ENCODE assay signal across 30 mouse cellular contexts in genomic region chr16:66851047-66851446, GRCm38 (mm10).
DNase-seq lines count a peak whose midpoint lies in the region; ATAC-seq and TF ChIP-seq lines count a peak whose summit lies in the region.
"Had no signal": no experiment of that assay in that cellular context is flagged by ENCODE, and none has a peak within 500 bp of the region (broad histone marks: within the 10 kb centered on the region; RNA-seq: fewer than 3 reads in every experiment).

No protein-coding gene starts in this region.

- ATAC-seq in hindbrain, embryonic 14.5 days (ENCODE audit: low FRiP score), result peak; percentile 14; the same call in 1 of the 2 replicates
- no peak for ATAC-seq in hindbrain, embryonic 16.5 days
- ATAC-seq: activated CD4-positive, CD25-positive, alpha-beta regulatory T cell, adult 4 months; forebrain, postnatal 0 days; midbrain, embryonic 16.5 days had no signal

- no peak for TF ChIP-seq POLR2A in brain, embryonic 14.5 days (IDR thresholded peaks at IDR 0.05; ENCODE audit: borderline replicate concordance, extremely low read depth, insufficient read depth, insufficient read length, poor library complexity, severe bottlenecking)

- H3K4me3 ChIP-seq in hindbrain, embryonic 14.5 days (replicated peaks; ENCODE audit: low read length), result no peak overlapping the region
- H3K4me3 ChIP-seq in hindbrain, embryonic 16.5 days (ENCODE audit: low read length), result no peak overlapping the region
- H3K4me3 ChIP-seq: embryonic facial prominence, embryonic 13.5 days; erythroblast, embryonic 14.5 days; myocyte had no signal

- H3K9me3 ChIP-seq in hindbrain, embryonic 14.5 days (ENCODE audit: control insufficient read depth, low read length), result no peaks in the 10 kb centered on the region
- no peaks in the 10 kb centered on the region for H3K9me3 ChIP-seq in hindbrain, embryonic 16.5 days (ENCODE audit: control insufficient read depth, low read length)
- H3K9me3 ChIP-seq: embryonic facial prominence, embryonic 13.5 days had no signal

- peak; percentile 1 for DNase-seq in heart, adult 8-10 months (ENCODE audit: low spot score)
- no peak for DNase-seq in heart, postnatal 4 days
- no peak for DNase-seq in hindbrain, embryonic 14.5 days (ENCODE audit: low spot score)
- peak; percentile 7 for DNase-seq in Muller cell, postnatal 12 days (ENCODE audit: inconsistent ontology term)
- peak; percentile 36 for DNase-seq in brain, embryonic 14.5 days (ENCODE audit: low read depth)
- no peak for DNase-seq in B cell, adult 2 months
- no peak for DNase-seq in cerebellum, adult 9-11 months
- DNase-seq: adrenal gland, adult 2 months; adrenal gland, postnatal 36 days; cerebellum, adult 8-10 months; cerebellum, postnatal 36 days; embryo, embryonic 11 days; forebrain, postnatal 0 days; gastrocnemius, postnatal 14 days; heart, postnatal 36 days; kidney, adult 18-20 months; kidney, postnatal 36 days; liver; lung, adult 2 months; lung, postnatal 10 days; retina, postnatal 1 day; right cerebral cortex, postnatal 14 days had no signal

- no peak overlapping the region for H3K9ac ChIP-seq in hindbrain, embryonic 14.5 days
- H3K9ac ChIP-seq in hindbrain, embryonic 16.5 days (ENCODE audit: low read depth, low read length), result no peak overlapping the region
- H3K9ac ChIP-seq: embryonic facial prominence, embryonic 13.5 days; forebrain, postnatal 0 days; liver, embryonic 14.5 days had no signal

- no peaks in the 10 kb centered on the region for H3K4me1 ChIP-seq in hindbrain, embryonic 14.5 days (replicated peaks; ENCODE audit: control insufficient read depth, insufficient read depth, low read length)
- H3K4me1 ChIP-seq in hindbrain, embryonic 16.5 days (ENCODE audit: control insufficient read depth, insufficient read depth, low read depth, low read length), result no peaks in the 10 kb centered on the region
- H3K4me1 ChIP-seq: embryonic facial prominence, embryonic 13.5 days had no signal

- H3K27ac ChIP-seq in hindbrain, embryonic 14.5 days, result no peak overlapping the region
- no peak overlapping the region for H3K27ac ChIP-seq in hindbrain, embryonic 16.5 days (ENCODE audit: low read depth, low read length)
- H3K27ac ChIP-seq: embryonic facial prominence, embryonic 13.5 days; liver, embryonic 14.5 days; macrophage had no signal

- WGBS in hindbrain, embryonic 14.5 days, result 39% methylated on average over 3 of the region's 3 CpGs
- 42% methylated on average over 3 of the region's 3 CpGs for WGBS in hindbrain, embryonic 16.5 days

- H3K4me2 ChIP-seq in hindbrain, embryonic 14.5 days (replicated peaks), result no peak overlapping the region
- no peak overlapping the region for H3K4me2 ChIP-seq in hindbrain, embryonic 16.5 days (ENCODE audit: low read length)
- H3K4me2 ChIP-seq: embryonic facial prominence, embryonic 13.5 days had no signal

- H3K36me3 ChIP-seq in hindbrain, embryonic 14.5 days (replicated peaks; ENCODE audit: control insufficient read depth, insufficient read depth), result no peaks in the 10 kb centered on the region
- H3K36me3 ChIP-seq in hindbrain, embryonic 16.5 days (ENCODE audit: control insufficient read depth, insufficient read depth, low read length), result no peaks in the 10 kb centered on the region
- H3K36me3 ChIP-seq: embryonic facial prominence, embryonic 13.5 days had no signal

- no peak for TF ChIP-seq CTCF in brain, embryonic 14.5 days (IDR thresholded peaks at IDR 0.05; ENCODE audit: borderline replicate concordance, extremely low read depth, insufficient read depth, insufficient read length)

- H3K27me3 ChIP-seq in hindbrain, embryonic 14.5 days (ENCODE audit: control insufficient read depth, insufficient read depth, low read length), result no peaks in the 10 kb centered on the region
- no peaks in the 10 kb centered on the region for H3K27me3 ChIP-seq in hindbrain, embryonic 16.5 days (replicated peaks; ENCODE audit: control insufficient read depth, insufficient read depth, low read length)
- H3K27me3 ChIP-seq: embryonic facial prominence, embryonic 13.5 days had no signal

Comparison
In these comparisons a context has a peak if more than half of its experiments do, and no peak if none do; other contexts are left out.
1. DNase-seq: peak in heart, adult 8-10 months (single experiment), Muller cell, postnatal 12 days (single experiment) and brain, embryonic 14.5 days (single experiment); none in heart, postnatal 4 days (single experiment), hindbrain, embryonic 14.5 days (single experiment), B cell, adult 2 months (0 of 2) and cerebellum, adult 9-11 months (single experiment).